Comparison of ENCODE assay signal across 20 mouse cellular contexts in genomic region chr6:141001306-141001705, GRCm38 (mm10).
"Had no signal": no experiment of that assay in that cellular context is flagged by ENCODE, and none has a peak within 500 bp of the region (broad histone marks: within the 10 kb centered on the region; RNA-seq: fewer than 3 reads in every experiment).

No protein-coding gene starts in this region.

- H3K4me3 ChIP-seq: heart, adult 2 months; heart, embryonic 13.5 days; heart, embryonic 15.5 days; hindbrain, embryonic 13.5 days; hindbrain, embryonic 15.5 days; kidney, embryonic 15.5 days; limb, embryonic 13.5 days; limb, embryonic 15.5 days had no signal

- H3K4me1 ChIP-seq: hindbrain, embryonic 13.5 days; hindbrain, embryonic 15.5 days; kidney, embryonic 15.5 days; limb, embryonic 13.5 days; limb, embryonic 15.5 days had no signal

- H3K9me3 ChIP-seq: heart, embryonic 15.5 days; hindbrain, embryonic 13.5 days; hindbrain, embryonic 15.5 days; limb, embryonic 13.5 days; limb, embryonic 15.5 days had no signal

- H3K36me3 ChIP-seq: heart, embryonic 13.5 days; heart, embryonic 15.5 days; hindbrain, embryonic 13.5 days; hindbrain, embryonic 15.5 days; kidney, embryonic 15.5 days; limb, embryonic 13.5 days; limb, embryonic 15.5 days had no signal

- H3K27ac ChIP-seq: heart, adult 2 months; heart, embryonic 13.5 days; heart, embryonic 15.5 days; hindbrain, embryonic 13.5 days; hindbrain, embryonic 15.5 days; hindbrain, postnatal 0 days; kidney, embryonic 15.5 days; limb, embryonic 13.5 days; limb, embryonic 15.5 days had no signal

- H3K27me3 ChIP-seq: heart, embryonic 13.5 days; heart, embryonic 15.5 days; hindbrain, embryonic 13.5 days; hindbrain, embryonic 15.5 days; kidney, embryonic 15.5 days; limb, embryonic 13.5 days; limb, embryonic 15.5 days had no signal

- H3K4me2 ChIP-seq: heart, embryonic 11.5 days; heart, embryonic 13.5 days; heart, embryonic 15.5 days; hindbrain, embryonic 13.5 days; hindbrain, embryonic 15.5 days; kidney, embryonic 15.5 days; limb, embryonic 13.5 days; limb, embryonic 15.5 days had no signal

- DNase-seq: forebrain, postnatal 0 days; gastrocnemius, postnatal 14 days; gastrocnemius, postnatal 36 days; heart, adult 11 months; heart, postnatal 14 days; heart, postnatal 36 days; layer of hippocampus, adult 9-11 months; layer of hippocampus, postnatal 36 days; left cerebral cortex, postnatal 4 days had no signal

- ATAC-seq: forebrain, postnatal 0 days; hindbrain, postnatal 0 days; intestine, embryonic 16.5 days had no signal

- H3K9ac ChIP-seq: forebrain, postnatal 0 days; heart, embryonic 13.5 days; heart, embryonic 15.5 days; hindbrain, embryonic 13.5 days; hindbrain, embryonic 15.5 days; kidney, embryonic 15.5 days; limb, embryonic 13.5 days; limb, embryonic 15.5 days had no signal
